Mouse (Mus musculus): ENCODE data around the gene Ccdc84.
"Not testable (repeated sequence)": the region's sequence is repeated elsewhere in the genome, so short reads cannot be mapped to it uniquely, and the experiment has no call there.

Gene Ccdc84

DNA sequence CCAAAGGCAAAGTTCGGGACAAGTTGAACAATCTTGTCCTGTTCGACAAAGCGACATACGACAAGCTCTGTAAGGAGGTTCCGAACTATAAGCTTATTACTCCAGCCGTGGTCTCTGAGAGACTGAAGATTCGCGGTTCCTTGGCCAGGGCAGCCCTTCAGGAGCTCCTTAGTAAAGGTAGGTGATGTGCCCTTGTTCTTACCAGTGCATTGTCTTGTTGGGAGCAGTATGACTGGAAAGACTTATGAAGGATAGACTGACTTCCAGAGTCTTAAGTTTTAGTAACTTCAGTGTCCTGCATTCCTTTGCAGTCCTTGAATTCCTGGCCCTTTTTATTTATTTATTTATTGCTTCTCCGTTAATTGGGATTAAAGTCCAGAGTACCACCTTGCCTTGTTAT, 9.7 kb downstream of the Ccdc84 start:
- DNase-seq (ENCODE audit: low read depth, low spot score): not testable (repeated sequence)

DNA sequence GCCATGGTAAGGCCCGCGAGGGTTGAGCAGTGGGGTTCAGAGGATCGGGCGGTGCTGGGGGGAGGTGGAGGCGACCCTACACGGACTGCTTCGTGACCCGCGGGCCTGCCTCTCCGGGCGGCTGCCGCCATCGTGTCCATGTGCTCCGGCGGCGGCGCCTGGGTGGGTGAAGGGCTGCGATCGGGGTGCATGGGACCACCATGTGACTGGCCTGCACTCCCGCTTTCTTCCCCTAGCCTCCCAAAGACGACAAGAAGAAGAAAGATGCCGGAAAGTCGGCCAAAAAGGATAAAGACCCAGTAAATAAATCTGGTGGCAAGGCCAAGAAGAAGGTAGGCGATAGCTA, 10.6 kb downstream of the Ccdc84 start:
- no peak for DNase-seq (ENCODE audit: low read depth, low spot score)

DNA sequence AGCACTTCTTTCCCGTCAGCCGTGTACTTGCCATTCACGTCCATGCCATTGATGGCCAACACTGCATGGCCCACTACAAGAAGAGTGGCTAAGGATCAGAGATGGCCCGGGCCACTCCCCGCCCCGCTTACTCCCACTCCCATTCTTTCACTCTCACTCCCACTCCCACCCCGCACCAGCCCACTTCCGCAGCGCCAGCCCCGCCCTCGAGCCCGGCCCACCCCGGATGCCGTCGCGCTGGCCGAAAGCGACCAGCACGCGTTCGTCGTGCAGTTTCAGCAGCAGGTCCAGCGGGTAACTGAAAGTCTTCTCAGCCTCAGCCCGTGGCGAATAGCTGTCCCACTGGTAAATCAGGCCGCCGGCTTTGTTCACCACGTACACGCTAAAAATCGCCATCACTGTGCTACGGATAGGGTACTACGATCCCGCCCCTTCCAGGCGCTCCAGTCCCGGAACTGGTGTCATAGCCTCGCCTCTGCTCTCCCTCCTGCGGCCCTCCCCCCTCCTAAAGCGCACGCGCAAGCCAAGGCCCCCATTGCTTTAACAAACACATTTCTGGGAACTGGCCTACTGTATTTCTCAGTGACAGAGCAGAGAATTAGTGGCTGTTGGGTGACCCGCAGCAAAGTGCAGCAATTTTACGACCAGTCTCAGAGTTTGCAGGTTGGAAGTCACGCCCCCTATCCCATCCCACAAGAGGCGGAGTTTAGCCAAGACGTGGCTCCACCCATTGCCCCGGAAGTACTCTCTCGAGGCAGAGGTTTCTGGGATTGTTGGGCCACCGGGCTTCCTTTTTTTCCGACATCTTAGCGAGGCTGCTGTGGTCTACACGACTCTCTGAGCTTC, 11.2 kb downstream of the Ccdc84 start, which contains the start of the genes Rps25 and Trappc4:
Rps25 (plus strand) TSS at position 234 of the 846 bp plus-strand sequence.
Trappc4 (minus strand) TSS at position 695 of the 846 bp plus-strand sequence.
- peak; percentile 95 for DNase-seq (ENCODE audit: low read depth, low spot score)

DNA sequence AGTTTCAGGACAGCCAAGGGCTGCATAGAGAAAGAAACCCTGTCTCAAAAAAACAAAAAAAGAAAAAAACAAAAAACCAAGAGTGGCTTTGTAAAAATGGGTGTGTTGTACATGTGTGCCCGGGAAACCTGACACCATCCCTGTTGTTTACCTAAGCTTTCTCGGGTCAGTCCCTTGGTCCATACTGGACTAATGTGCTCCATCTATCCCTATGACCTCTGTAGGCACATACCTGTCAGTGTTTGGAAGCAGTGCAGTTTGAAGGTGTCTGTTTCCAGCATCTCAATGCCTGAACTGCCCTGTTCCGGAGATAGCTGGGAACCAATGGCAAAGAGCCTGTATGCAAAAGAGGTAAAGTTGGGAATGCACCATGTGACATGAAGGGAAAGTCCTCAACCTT, 13.4 kb downstream of the Ccdc84 start:
- no peak for DNase-seq (ENCODE audit: low read depth, low spot score)

DNA sequence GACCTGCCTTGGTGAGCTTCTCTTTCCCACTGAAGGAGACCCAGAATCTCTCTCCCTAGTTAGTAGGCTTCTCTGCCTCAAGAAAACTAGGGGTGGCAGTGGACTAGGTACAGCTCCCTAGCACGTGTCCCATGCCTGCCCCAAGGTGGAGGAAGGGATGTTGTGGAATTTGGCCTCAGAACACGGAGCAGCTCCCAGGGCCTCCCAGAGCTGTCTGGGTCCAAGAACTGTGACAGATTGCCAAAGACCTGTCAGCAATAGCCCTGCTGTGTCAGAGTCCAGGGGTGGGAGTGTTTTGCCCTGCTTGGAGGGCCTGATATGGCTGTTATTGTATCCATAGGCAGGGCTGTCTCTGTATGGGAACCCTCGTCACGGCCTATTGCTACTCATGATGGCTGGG, 17.3 kb downstream of the Ccdc84 start:
- DNase-seq (ENCODE audit: low read depth, low spot score): no peak

DNA sequence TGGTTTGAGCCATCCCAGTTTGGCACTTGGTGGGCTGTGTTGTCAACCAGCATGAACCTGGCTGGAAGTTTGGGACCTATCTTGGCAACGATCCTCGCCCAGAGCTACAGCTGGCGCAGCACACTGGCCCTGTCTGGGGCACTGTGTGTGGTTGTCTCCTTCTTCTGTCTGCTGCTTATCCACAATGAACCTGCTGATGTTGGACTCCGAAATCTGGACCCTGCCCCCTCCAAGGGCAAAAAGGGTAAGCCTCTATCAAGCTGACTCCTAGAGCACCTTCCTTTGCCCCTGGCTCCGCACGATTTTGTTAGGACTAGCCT, 18.6 kb downstream of the Ccdc84 start:
- no peak for DNase-seq (ENCODE audit: low read depth, low spot score)

DNA sequence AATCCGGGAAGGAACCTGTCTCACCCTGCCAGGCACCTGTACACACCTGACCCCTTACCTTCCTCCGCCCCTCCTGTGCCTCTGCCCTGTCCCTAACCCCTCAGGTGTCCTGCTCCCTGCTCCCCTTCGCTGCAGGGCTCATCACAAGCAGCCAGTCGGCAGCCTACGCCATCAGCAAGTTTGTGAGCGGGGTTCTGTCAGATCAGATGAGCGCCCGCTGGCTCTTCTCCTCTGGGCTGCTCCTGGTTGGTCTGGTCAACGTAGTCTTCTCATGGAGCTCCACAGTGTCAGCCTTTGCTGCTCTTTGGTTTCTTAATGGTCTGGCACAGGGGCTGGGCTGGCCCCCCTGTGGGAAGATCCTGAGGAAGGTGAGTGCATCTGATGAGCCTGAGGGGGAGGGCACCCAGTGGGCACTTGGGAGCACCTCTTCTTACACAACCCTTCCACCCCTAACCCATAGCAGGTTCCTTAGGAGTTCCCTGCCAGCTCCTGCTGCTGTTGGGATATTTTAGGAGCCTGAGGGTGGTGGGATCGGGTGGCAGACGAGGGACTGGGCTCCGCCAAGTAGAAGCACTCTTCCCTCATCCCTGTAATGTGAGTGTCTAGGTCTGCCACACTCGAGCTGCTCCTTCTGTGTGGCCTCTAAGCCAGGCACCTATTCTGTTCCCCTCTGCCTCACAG, 19.1 kb downstream of the Ccdc84 start:
- DNase-seq (ENCODE audit: low read depth, low spot score): no peak

DNA sequence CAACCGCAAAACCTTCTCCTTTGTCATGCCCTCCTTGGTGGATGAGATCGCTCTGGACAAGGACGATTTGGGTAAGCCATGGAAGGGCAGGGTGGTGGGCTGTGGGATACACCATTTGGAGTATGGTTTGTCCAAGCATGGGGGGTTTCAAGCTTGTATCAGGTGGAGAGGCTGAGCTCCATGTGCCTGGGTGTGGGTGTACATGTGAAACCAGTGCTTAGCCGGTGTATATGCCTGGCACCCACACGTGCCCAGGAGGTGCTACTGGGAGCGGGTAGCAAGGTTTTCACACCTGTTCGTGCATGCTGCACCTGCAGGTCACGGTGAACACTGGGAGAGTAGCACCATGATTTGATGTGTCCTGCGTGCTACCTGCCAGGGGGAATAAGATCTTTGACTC, 19.8 kb downstream of the Ccdc84 start:
- DNase-seq (ENCODE audit: low read depth, low spot score): no peak

- DNase-seq (ENCODE audit: low read depth, low spot score): no peak
Observed at GRCm38 (mm10) chr9:44398087-44398486, 20.3 kb downstream of the Ccdc84 start.

DNA sequence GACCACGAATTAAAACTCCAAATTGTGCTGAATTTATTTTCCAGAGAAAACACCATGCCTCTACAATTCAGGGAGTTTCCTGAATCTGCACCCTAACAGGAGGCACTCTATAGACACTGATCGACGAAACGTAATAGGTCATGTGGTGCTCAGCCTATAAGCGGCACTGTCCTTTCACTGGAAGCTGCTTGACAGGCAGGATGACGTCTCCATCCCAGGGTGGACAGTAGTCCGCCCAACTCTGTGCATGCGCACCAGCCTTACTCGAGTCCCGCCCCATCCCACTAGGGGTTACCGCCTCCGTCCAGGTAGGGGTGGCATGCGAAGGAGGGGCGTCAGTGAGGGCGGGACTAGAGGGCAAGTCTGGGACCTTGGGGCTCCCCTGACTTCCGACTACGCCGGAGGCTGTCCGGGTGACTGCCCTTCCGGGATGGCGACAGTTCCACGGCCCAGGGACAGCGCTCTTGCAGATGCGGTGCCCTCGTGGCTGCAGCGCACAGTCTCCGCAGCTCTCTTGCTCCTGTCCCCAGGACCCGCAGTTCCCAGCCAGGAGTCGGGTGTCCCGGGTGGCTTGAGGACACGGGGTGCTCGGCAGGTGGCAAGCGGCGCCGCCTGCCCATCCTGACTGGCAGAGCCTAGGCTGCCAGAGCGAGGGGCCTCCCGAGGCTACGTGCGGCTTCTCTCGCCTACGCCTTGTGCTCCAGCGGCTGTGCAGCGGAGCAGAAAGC, 21.5 kb downstream of the Ccdc84 start, which contains the start of gene Slc37a4:
Slc37a4 (plus strand) TSS at position 169 of the 728 bp plus-strand sequence.
- peak; percentile 93 for DNase-seq (ENCODE audit: low read depth, low spot score)

DNA sequence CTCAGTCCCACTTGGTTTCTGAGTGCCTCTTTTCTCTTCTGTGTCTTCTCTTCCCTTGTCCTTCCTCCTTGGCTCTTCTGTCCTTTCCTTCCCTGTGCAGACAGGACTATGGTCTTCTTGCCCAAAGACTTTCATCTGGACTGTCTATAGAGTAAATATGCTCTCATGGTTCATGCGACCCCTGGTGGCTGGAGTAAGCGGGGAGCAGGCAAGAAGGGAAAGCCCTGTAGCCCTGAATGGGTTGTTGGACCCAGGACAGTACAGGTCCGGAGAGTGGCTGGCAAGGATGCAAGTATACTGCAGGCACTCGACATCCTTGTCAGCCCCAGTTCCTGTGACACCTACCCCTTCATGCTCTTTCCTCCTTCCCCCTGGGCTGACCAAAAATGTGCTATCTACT, 26.9 kb downstream of the Ccdc84 start:
- peak; percentile 66 for DNase-seq (ENCODE audit: low read depth, low spot score)

GRCm38 (mm10) chr9:44389273-44389672, 29.1 kb downstream of the Ccdc84 start:
- peak; percentile 41 for DNase-seq (ENCODE audit: low read depth, low spot score)

DNA sequence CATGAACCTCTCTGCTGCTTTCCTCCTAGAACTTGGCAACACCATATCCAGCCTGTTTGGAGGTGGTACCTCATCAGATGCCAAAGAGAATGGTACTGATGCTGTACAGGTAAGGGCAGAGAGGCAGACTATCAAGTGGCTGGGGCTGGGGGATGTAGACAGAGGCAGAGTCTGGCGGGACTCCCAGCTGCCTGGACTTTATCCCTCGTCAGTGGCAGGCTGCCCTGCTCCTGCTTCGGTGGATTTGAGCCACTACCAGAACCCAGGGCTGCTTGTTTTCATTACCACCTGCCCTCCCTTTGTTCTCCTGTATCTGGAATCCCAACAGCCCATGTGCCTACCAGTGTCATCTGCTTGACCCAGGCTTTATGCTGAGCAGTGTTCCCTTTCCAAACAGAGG, 31.1 kb downstream of the Ccdc84 start:
- no peak for DNase-seq (ENCODE audit: low read depth, low spot score)

DNA sequence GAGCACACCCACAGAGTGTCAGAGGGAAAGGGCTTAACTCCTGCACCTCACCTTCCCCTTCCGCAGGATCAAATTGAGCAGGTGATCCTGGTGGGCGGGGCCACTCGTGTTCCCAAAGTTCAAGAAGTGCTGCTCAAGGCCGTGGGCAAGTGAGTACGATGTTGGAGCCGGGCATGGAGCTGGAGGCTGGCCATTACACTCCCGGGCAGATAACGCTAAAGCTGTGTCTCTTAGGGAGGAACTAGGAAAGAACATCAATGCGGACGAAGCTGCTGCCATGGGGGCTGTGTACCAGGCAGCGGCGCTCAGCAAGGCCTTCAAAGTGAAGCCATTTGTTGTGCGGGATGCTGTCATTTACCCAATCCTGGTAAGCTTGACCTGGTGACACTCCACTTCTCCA, 33.8 kb downstream of the Ccdc84 start:
- DNase-seq (ENCODE audit: low read depth, low spot score): no peak

DNA sequence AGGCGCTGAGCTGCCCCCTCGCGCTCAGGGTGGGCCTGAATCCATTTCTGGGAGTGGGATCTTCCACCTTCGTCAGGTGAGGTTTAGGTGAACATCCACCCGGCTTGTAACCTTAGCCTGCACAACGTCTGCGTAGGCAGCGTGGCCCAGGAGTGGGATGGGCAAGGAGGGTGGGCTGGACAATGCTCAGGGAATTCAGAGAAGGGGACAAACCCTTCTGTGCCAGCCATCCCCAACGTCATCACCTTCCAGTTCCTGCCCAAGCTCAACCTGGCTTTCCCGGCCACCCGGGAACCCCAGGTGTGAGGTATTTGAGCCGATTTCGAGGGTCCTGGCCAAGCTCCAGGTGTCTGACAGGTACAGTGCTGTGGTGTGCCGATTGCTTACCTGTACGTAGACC, 38.5 kb downstream of the Ccdc84 start:
- peak; percentile 43 for DNase-seq (ENCODE audit: low read depth, low spot score)

- peak; percentile 98 for DNase-seq (ENCODE audit: low read depth, low spot score)
Observed at GRCm38 (mm10) chr9:44379054-44379834, 39.1 kb downstream of the Ccdc84 start, which contains the start of gene Hyou1. TSS of gene Hyou1 (plus strand) at chr9:44379490.

DNA sequence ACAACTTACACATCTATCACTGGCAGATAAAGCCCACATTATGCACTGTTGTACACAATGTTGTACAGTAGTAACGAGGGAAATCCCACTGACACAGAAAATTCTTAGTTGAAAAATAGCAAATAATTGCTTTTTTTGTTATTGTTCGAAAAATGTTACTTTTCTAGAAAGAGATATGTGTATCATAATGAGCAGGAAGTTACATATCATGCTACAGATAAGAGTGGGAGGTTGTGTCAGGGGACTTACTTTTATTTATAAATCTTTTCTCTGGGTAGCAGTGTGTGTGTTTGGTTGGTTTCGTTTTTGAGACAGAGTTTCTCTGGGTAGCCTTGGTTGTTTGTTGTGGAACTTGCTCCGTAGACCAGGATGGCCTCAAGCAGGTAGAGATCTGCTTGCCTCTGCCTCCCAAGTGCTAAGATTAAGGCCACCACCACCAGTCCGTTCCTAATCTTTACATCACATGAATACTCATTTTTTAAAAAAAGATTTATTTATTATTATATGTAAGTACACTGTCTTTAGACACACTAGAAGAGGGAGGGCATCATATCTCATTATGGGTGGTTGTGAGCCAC, 40.1 kb downstream of the Ccdc84 start:
- DNase-seq (ENCODE audit: low read depth, low spot score): no peak

DNA sequence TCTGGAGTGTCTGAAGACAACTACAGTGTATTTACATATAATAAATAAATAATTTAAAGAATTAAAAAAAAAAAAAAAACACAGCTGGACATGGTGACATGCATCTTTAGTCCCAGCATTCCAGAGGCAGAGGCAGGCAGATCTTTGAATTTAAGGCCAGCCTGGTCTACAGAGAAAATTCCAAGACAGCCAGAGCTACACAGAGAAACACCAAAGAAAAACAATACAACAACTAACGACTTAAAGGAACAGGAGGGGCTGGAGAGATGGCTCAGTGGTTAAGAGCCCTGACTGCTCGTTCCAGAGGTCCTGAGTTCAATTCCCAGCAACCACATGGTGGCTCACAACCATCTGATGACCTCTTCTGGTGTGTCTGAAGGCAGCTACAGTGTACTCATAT, 41.0 kb downstream of the Ccdc84 start:
- DNase-seq (ENCODE audit: low read depth, low spot score): not testable (repeated sequence)

DNA sequence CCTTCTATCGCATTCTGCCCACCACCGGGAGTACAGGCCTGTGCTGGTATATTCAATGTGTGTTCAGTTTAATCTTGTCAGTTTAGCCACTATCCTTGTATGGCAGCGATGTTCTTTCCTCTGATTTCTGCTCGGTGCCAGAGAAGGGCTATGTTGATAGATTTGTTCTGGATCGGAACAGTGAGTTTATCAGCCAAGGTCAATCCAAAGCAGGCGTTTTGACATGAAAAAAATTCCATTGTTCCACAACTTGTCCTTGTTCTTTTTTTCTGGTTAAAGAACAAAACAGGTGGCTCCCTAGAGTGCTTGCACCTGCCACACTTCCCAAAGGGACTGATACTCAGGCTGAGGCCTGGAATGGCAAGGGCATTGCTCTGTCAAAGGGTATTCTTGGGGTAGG, 42.2 kb downstream of the Ccdc84 start:
- no peak for DNase-seq (ENCODE audit: low read depth, low spot score)

- no peak for DNase-seq (ENCODE audit: low read depth, low spot score)
Observed at GRCm38 (mm10) chr9:44373386-44373785, 45.0 kb downstream of the Ccdc84 start.

GRCm38 (mm10) chr9:44364480-44364879, 53.9 kb downstream of the Ccdc84 start:
- peak; percentile 29 for DNase-seq (ENCODE audit: low read depth, low spot score)
